Mouse (Mus musculus): ENCODE measurements at regions not wholly inside any gene's neighbourhood (a gene's known extent, or its start where the extent isn't known, plus 50 kb on each side); places are given as distances from the start of the nearest gene placed in this dataset.

- DNase-seq (ENCODE audit: extremely low read depth, low read depth): no peak
Observed at GRCm38 (mm10) chr9:87464141-87464540, 208.8 kb upstream of the Cep162 start.

DNA sequence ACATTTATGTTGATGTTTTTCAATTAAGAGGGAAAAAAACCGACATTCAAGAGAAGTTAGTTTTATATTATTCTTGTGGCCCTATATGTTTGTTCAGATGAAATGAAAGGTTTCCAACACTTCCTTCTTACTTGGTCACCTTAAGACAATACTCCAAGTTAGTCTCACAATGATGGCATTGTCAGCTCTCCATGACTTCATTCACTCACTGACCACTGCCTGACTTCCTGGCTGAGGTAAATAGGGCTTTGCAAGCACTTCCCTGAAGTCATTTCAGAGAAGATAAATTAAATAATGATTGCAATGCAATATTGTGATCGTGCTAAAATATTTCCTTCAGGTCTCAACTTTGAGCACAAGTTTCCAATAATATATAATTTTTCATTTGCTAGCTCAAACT lies 197.9 kb upstream of the Cep162 start:
- DNase-seq (ENCODE audit: extremely low read depth, low read depth): no peak

- no peak for DNase-seq (ENCODE audit: extremely low read depth, low read depth)
Observed at GRCm38 (mm10) chr9:87452571-87452970, 197.2 kb upstream of the Cep162 start.

- no peak for DNase-seq (ENCODE audit: extremely low read depth, low read depth)
Observed at GRCm38 (mm10) chr9:87443467-87444235, 188.3 kb upstream of the Cep162 start.

DNA sequence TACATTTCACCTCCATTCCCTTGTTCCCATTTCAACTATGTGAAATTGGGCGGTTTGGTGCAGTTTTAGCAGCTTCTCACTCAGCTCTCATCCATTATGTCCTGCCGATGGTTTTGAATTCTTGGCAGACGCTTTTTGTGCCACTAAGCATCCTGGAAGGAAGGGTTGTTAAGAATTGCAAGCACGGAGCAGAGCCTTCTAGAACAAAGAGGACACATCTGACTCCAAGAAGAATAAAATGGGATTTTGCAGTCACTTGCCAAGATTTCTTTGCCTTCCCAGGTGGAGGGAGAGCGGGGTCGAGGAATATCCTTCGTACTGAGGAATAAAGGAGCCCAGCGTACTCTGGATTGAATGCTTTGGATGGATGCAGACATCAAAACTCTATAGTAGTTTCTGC lies 176.7 kb upstream of the Cep162 start:
- DNase-seq (ENCODE audit: extremely low read depth, low read depth): no peak

DNA sequence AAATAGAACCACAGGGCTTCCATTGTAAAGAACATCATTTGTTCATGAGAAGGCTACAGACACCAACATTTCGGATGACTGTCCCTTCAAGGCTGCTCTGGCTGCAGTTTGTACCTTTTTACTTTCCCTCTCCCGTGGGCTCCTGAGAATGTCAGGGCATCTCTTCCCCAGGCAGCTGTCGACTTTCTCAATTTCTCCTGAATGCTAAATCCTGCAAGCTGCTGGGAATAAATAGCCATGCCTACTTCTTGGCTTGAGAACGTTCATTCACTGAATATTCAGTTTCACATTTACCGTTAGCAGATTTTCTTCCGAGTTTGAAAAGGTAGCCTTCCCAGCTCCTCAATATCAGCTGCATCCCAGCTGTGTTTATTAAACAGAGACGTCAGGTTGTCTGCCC lies 176.2 kb upstream of the Cep162 start:
- no peak for DNase-seq (ENCODE audit: extremely low read depth, low read depth)

DNA sequence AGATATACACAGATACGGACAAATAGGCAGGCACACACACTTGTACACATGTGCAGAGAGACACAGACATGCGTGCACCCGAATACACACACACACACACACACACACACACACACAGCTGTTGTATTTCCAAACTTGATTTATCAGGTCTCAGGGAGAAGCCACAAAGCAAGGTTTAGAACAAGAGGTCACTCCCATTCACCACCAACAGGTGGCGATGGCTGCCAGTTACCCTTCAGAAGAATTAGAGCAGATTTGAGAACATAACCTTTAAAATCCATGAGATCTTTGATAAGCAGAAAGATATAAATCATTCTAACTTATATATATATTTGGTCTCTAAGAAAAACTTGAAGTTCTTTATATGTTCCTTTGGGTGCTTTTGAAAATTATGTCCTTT lies 169.9 kb upstream of the Cep162 start:
- DNase-seq (ENCODE audit: extremely low read depth, low read depth): no peak

GRCm38 (mm10) chr9:87421175-87421574 lies 165.8 kb upstream of the Cep162 start:
- DNase-seq (ENCODE audit: extremely low read depth, low read depth): no peak

- no peak for DNase-seq (ENCODE audit: extremely low read depth, low read depth)
Observed at GRCm38 (mm10) chr9:87419376-87419775, 164.0 kb upstream of the Cep162 start.

GRCm38 (mm10) chr9:87412894-87413293 lies 157.6 kb upstream of the Cep162 start:
- DNase-seq (ENCODE audit: extremely low read depth, low read depth): no peak

DNA sequence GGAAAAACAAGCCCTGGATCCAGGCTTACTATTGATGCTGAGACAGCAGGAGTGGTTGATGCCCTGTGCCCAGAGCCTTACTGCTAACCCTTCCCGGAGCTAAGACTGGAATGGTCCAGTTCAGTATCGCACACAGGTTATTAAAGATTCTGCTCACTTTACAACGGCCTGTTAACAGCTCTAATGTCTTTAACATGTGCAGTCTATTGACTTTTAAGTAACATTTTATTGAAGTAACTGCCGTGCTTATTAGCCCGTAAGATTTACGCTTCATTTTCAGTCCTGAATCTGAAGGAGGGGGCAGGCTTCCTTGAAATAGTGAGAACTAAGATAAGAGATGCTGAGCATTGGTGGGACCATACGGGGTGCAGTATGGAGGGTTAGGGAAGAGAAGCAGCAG lies 155.7 kb upstream of the Cep162 start:
- no peak for DNase-seq (ENCODE audit: extremely low read depth, low read depth)

- no peak for DNase-seq (ENCODE audit: extremely low read depth, low read depth)
Observed at GRCm38 (mm10) chr9:87409736-87410135, 154.4 kb upstream of the Cep162 start.

DNA sequence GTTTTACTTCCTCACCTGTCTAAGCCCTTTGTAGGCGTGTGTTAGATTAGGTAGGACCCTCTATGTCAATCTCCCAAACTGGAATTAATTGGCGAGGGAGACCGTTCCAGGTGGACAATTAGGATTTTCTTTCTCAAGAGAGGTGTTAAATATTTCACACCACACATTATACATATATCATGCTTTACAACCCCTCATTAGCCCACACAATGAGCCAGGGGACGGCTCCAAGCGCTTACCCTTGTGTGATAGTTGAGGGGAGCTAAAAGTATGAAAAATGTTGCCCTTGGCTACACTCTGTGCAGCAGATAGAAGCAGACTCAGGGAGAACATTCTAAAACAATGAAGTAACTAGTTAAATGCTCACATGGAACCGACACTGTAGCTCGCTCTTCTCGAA lies 153.5 kb upstream of the Cep162 start:
- no peak for DNase-seq (ENCODE audit: extremely low read depth, low read depth)

DNA sequence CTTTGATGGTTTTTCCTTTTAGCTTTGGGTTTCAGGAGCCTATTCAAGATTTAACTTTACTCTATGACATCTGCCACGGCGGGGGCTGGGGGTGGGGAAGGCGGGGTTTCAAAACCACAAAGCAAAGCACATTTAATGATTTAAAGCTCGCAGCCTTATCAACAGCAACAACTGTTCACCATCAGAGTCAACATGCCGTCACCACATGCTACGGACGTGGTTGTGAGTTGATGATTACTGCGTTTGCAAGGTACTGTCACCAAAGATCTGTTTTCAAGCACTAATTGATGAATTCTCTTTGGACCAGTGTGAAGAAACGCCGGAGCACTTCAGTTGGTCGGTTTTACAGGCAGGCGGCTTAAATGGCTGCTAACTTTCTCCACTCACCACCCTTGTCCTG lies 151.1 kb upstream of the Cep162 start:
- no peak for DNase-seq (ENCODE audit: extremely low read depth, low read depth)

GRCm38 (mm10) chr9:87405115-87405720 lies 149.9 kb upstream of the Cep162 start:
- DNase-seq (ENCODE audit: extremely low read depth, low read depth): no peak

- DNase-seq (ENCODE audit: extremely low read depth, low read depth): no peak
Observed at GRCm38 (mm10) chr9:87402010-87402409, 146.7 kb upstream of the Cep162 start.

- no peak for DNase-seq (ENCODE audit: extremely low read depth, low read depth)
Observed at GRCm38 (mm10) chr9:87387516-87387915, 132.2 kb upstream of the Cep162 start.

- no peak for DNase-seq (ENCODE audit: extremely low read depth, low read depth)
Observed at GRCm38 (mm10) chr9:87383513-87383912, 128.2 kb upstream of the Cep162 start.

- no peak for DNase-seq (ENCODE audit: extremely low read depth, low read depth)
Observed at GRCm38 (mm10) chr9:87377921-87378320, 122.6 kb upstream of the Cep162 start.

- no peak for DNase-seq (ENCODE audit: extremely low read depth, low read depth)
Observed at GRCm38 (mm10) chr9:87376731-87377310, 121.5 kb upstream of the Cep162 start.

- DNase-seq (ENCODE audit: extremely low read depth, low read depth): no peak
Observed at GRCm38 (mm10) chr9:87372251-87372905, 117.0 kb upstream of the Cep162 start.

DNA sequence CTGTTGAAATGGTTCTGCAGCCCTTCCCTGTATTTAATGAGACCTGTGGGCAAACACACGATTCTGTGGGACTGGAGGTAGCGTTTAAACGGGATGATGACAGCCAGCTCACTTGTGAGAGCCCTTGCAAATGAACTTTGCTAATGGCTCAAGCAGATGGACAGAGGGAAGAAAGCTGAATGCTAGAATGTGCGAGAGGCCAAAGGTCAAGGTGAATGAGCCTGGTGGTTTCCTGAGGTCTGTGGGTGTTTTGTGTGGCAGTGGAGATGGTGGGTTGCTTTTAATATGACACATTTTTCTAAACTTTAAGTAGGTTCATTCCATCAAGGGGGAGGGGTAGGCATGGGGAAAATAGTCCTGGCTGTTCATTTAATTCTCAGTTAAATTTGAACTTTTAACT lies 113.7 kb upstream of the Cep162 start:
- no peak for DNase-seq (ENCODE audit: extremely low read depth, low read depth)

Measured in MEL-GATA-1-ER (cell line).